Mouse (Mus musculus) kidney, embryonic 14.5 days (tissue): ENCODE data around the gene Spsb4. TPM values are rescaled to one million over a fixed set of nuclear protein-coding genes. Genes with fewer than 3 reads are reported as not detected.

Source experiments
- ATAC-seq: fragments of 200-750 bp; cut with Nextera tagmentation; 2 replicates; pipeline ENCODE4 v1.8.0; 2017; ENCODE audit warnings: moderate number of reproducible peaks, mild to moderate bottlenecking, moderate TSS enrichment, moderate library complexity; ENCODE audit not compliant: low FRiP score, low TSS enrichment
- H3K27ac ChIP-seq: fragments of 300-500 bp; sonication (generic); 2 replicates; pipeline ENCODE4 v1.5.1; 2014; ENCODE audit warnings: low read depth, mild to moderate bottlenecking, low read length, moderate library complexity, mixed read lengths
- H3K27me3 ChIP-seq: fragments of 300-500 bp; sonication (generic); 2 replicates; pipeline ENCODE4 v1.6.1; 2014; ENCODE audit warnings: mild to moderate bottlenecking, low read length; ENCODE audit not compliant: control insufficient read depth, insufficient read depth
- H3K36me3 ChIP-seq: fragments of 300-500 bp; sonication (generic); 2 replicates; pipeline ENCODE4 v1.6.1; 2014; ENCODE audit warnings: low read length, mixed read lengths; ENCODE audit not compliant: control insufficient read depth, insufficient read depth
- H3K4me1 ChIP-seq: fragments of 300-500 bp; sonication (generic); 2 replicates; pipeline ENCODE4 v1.6.1; 2014; ENCODE audit warnings: low read length, mixed read lengths; ENCODE audit not compliant: control insufficient read depth, insufficient read depth
- H3K4me2 ChIP-seq: fragments of 300-500 bp; sonication (generic); replicated peaks from 2 replicates; pipeline ENCODE4 v1.6.1; 2014; ENCODE audit warnings: low read depth, mild to moderate bottlenecking, low read length
- H3K4me3 ChIP-seq: fragments of 300-500 bp; sonication (generic); 2 replicates; pipeline ENCODE4 v1.5.1; 2014; ENCODE audit warnings: mild to moderate bottlenecking, low read length
- H3K9ac ChIP-seq: fragments of 300-500 bp; sonication (generic); 2 replicates; pipeline ENCODE4 v1.6.1; 2014; ENCODE audit warnings: low read depth, mild to moderate bottlenecking, low read length, moderate library complexity
- H3K9me3 ChIP-seq: fragments of 300-500 bp; sonication (generic); 2 replicates; pipeline ENCODE4 v1.6.1; 2016; ENCODE audit warnings: low read length; ENCODE audit not compliant: control insufficient read depth
- WGBS: fragments of 180-500 bp; shearing (Covaris S2); extraction: QIAGEN DNeasy Blood & Tissue Kit; methylation state at CpG from one replicate; pipeline ENCODE4 v1.1.7; 2014; 5-methylcytosine and 5-hydroxymethylcytosine counted together
- polyA plus RNA-seq: library from polyadenylated mRNA; unstranded; fragments of >200 nt; fragmentation: Nextera tagmentation; extraction: Ambion mirVana; gene quantifications from 2 replicates; pipeline ENCODE4 v1.2.1, GENCODE M21; 2014

Spsb4 gene
- polyA plus RNA-seq, 1 experiment from 2014 or later = 55.6 TPM

DNA sequence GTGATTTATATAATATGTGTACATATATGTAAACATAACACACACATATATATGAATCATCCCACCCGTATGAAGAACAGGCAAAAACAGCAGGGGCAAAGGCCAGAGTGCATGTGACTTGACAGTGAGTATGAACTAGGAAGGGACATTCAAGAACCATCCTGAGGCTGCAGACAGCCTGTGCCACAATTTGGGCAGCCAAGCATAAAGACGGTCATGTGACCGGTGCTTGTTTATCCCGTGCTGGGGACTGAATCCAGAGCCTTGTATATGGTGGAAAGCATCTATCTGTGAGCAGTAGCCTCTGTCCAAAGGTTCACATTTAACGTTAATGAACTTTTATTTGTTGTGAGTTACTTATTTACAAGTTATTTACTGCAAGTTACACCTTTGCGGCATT is 103.8 kb downstream of the Spsb4 start:
- H3K36me3 ChIP-seq = no peaks in the 10 kb centered on the region
- H3K9ac ChIP-seq = no peak overlapping the region
- H3K9me3 ChIP-seq = peaks cover 4% of the 10 kb centered on the region; the same call in 1 of the 2 replicates
- no peak overlapping the region for H3K4me2 ChIP-seq
- no peaks in the 10 kb centered on the region for H3K27me3 ChIP-seq
- H3K4me3 ChIP-seq = no peak overlapping the region
- H3K4me1 ChIP-seq = no peaks in the 10 kb centered on the region
- ATAC-seq = no peak
- no peak overlapping the region for H3K27ac ChIP-seq
- 75% methylated on average over 6 of the region's 6 CpGs for WGBS

DNA sequence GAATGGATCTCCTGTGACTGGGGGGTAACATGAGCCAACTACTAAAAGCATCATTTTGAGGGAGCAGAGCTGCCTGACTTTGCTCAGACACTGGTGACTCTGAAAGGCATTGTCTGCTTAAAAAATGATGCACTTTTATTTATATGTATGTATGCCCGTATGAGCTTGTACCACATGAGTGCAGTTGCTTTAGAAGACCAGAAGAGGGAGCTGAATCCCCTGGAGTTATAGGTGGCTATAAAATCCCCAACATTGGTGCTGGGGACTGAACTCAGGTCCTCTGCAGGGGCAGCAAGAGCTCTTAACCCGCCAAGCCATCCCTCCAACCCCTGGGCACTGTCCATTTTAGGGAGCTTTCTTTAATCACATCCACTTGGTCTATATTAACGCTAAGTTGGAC is 104.6 kb downstream of the Spsb4 start:
- 84% methylated on average over 3 of the region's 3 CpGs for WGBS

DNA sequence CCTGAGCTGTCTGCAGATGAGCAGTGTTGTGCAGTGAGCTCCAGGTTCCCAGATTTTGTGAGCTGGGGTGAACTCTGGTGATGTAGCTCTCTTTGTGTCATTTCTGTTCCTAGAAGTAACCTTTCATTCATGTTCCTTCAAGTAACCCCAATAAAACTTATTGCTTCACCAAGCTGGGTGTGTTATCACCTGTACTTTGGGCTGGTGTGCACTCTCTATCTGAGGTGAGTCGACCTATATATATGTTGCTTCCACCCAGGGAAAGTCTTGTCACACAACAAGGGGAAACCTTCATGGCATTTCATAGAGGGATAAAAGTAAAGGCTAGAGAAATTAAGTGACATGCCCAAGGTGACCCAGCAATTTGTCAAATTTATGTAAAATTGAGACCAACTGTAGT is 109.1 kb downstream of the Spsb4 start:
- no peaks in the 10 kb centered on the region for H3K36me3 ChIP-seq
- no peak overlapping the region for H3K4me2 ChIP-seq
- no peak overlapping the region for H3K9ac ChIP-seq
- no peaks in the 10 kb centered on the region for H3K27me3 ChIP-seq
- 86% methylated on average over 1 of the region's 1 CpGs for WGBS
- no peak for ATAC-seq
- no peak overlapping the region for H3K27ac ChIP-seq
- no peaks in the 10 kb centered on the region for H3K4me1 ChIP-seq
- H3K4me3 ChIP-seq = no peak overlapping the region
- no peaks in the 10 kb centered on the region for H3K9me3 ChIP-seq

More for the DNA sequence above, 104.6 kb downstream of the Spsb4 start:
- Histone ChIP-seq H3K36me3 (no peaks in the 10 kb centered on the region), H3K9ac (no peak overlapping the region), H3K27ac (no peak overlapping the region), H3K4me2 (no peak overlapping the region), H3K4me3 (no peak overlapping the region), H3K4me1 (no peaks in the 10 kb centered on the region), H3K27me3 (no peaks in the 10 kb centered on the region), H3K9me3 (no peaks in the 10 kb centered on the region)
- no peak for ATAC-seq

DNA sequence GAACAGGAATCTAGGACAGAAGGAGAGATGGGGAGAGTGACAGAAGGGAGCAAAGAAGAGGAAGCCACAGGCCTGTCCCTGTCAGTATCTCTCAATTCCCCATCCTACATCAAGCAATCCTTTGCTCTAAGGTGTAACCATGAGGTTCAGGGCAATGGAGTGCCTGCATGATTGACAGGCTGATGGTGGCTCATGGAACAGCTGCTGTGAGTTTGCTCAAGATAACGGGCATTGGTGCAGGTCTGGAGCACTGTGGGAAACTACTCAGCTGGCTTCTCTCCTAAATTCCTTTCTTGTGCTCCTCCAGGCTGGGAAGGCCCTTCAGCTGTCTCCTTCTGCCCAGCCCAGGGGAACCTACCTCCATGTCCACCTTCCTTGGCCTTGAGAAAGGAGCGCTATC is 109.9 kb downstream of the Spsb4 start:
- Histone ChIP-seq H3K36me3 (no peaks in the 10 kb centered on the region), H3K27ac (no peak overlapping the region), H3K9me3 (no peaks in the 10 kb centered on the region), H3K4me2 (no peak overlapping the region), H3K9ac (no peak overlapping the region), H3K4me1 (no peaks in the 10 kb centered on the region), H3K4me3 (no peak overlapping the region), H3K27me3 (no peaks in the 10 kb centered on the region)
- WGBS = 74% methylated on average over 2 of the region's 2 CpGs
- ATAC-seq = no peak

DNA sequence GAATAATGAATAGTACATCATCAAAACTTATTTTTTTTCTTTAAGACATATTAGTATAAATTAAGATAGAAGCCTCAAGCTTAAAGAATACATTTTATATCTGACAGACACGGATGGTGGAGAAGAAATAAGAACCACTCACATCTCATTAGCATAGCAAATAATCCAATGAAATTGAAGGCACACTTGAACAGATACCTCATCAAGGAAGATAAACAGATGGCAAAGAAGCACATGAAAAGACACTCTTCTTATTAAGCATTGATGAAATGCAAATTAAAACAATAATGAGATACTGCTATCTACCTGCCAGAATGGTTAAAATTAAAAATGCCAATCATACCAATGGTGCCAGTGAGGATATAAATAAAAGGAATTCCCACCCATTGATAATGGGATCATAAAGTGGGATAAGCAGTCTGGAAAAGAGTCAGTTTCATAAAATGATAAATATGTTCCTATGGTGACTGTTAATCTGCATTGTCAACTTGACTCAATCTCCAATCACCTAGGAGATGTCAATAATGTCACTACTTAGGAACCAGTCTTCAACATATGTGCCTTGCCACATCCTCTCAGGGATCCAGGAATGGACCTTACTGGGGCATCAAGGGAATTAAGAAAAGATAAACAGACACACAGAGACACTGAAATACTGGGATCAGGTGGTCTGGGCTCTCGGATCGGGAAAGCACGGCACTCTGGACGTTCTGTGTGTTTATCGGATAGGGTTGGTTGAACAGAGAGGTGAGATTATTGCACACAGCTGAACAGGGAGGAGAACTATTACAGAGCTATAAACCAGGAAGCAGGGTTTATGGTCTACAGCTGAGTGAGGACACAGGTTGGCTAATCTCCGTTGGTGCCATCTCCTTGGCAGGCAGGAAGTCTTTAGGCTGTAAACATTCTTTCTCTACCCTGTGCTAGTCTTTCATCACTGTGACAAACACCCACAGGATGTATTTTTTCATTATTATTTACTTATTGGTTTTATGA is 114.0 kb downstream of the Spsb4 start:
- H3K36me3 ChIP-seq = no peaks in the 10 kb centered on the region
- H3K27ac ChIP-seq = no peak overlapping the region
- H3K4me3 ChIP-seq = no peak overlapping the region
- no peak overlapping the region for H3K4me2 ChIP-seq
- H3K27me3 ChIP-seq = no peaks in the 10 kb centered on the region
- 61% methylated on average over 7 of the region's 7 CpGs for WGBS
- no peaks in the 10 kb centered on the region for H3K4me1 ChIP-seq
- no peaks in the 10 kb centered on the region for H3K9me3 ChIP-seq
- ATAC-seq = no peak
- no peak overlapping the region for H3K9ac ChIP-seq

DNA sequence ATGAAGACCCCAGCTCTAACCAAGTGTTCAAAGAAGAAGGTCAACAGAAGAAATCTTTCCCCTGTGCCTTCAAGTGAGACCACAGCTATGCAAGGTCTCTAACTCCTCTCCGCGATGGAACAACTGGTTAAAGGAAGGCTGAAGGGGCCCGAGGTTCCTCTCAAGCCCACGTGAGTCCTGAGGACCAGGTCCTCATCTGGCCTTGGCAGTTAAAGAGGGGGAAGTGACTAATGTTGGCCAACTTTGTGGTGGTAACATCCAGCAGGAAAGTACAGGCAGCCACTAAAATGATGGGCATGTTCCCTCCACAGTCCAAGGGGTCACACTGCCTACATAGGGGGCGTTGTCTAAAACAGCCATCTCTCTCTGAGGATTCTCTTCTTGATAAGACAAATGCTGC is 118.9 kb downstream of the Spsb4 start:
- ATAC-seq = no peak
- WGBS = 84% methylated on average over 5 of the region's 5 CpGs
- Histone ChIP-seq H3K9me3 (no peaks in the 10 kb centered on the region; the same call in 1 of the 2 replicates), H3K36me3 (no peaks in the 10 kb centered on the region), H3K4me3 (no peak overlapping the region), H3K27ac (no peak overlapping the region), H3K4me2 (no peak overlapping the region), H3K27me3 (no peaks in the 10 kb centered on the region), H3K4me1 (no peaks in the 10 kb centered on the region), H3K9ac (no peak overlapping the region)

DNA sequence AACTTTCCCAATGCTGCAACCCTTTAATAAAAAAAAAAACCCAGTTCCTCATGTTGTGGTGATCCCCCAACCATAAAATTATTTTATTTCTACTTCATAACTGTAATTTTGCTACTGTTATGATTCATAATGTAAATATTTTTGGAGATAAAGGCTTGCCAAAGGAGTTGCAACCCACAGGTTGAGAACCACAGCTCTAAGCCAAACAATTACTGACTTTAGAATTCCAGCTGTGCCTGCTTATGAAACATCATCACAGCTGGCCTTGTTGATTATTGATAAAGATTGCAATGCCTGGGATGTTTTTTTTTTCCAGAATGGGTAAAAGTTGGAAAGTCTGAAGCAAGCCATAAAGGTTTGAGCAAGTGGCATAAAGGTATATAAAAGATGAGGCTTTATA is 119.6 kb downstream of the Spsb4 start:
- H3K36me3 ChIP-seq = no peaks in the 10 kb centered on the region
- no peak overlapping the region for H3K9ac ChIP-seq
- H3K27ac ChIP-seq = no peak overlapping the region
- H3K4me3 ChIP-seq = no peak overlapping the region
- H3K4me1 ChIP-seq = no peaks in the 10 kb centered on the region
- no peak overlapping the region for H3K4me2 ChIP-seq
- H3K9me3 ChIP-seq = no peaks in the 10 kb centered on the region; the same call in 1 of the 2 replicates
- no peak for ATAC-seq
- H3K27me3 ChIP-seq = no peaks in the 10 kb centered on the region

DNA sequence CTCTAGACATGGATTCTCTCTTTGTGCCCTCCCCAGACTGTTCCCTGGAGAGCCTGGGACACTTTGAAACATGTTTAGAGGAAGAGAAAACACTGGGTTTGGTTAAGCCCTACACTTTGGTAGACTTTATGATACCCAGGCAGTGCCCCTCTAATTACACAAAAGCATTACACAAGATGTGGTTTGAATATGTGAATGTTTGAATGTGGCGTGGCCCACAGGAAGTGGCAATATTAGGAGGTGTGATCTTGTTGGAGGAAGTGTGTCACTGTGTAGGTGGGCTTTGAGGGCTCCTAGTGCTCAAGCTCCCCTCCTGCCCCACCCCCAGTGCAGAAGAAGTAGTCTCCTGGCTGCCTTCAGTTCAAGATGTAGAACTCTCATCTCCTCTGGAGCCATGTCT is 122.0 kb downstream of the Spsb4 start:
- no peak overlapping the region for H3K27ac ChIP-seq
- no peak overlapping the region for H3K9ac ChIP-seq
- H3K9me3 ChIP-seq = no peaks in the 10 kb centered on the region; the same call in none of the 2 replicates
- 0 out of 2 replicates have a peak, but pooled peaks cover 7% of the 10 kb centered on the region for H3K4me1 ChIP-seq
- H3K4me3 ChIP-seq = no peak overlapping the region
- 97% methylated on average over 1 of the region's 1 CpGs for WGBS
- H3K27me3 ChIP-seq = no peaks in the 10 kb centered on the region
- no peak for ATAC-seq
- no peaks in the 10 kb centered on the region for H3K36me3 ChIP-seq
- H3K4me2 ChIP-seq = no peak overlapping the region

DNA sequence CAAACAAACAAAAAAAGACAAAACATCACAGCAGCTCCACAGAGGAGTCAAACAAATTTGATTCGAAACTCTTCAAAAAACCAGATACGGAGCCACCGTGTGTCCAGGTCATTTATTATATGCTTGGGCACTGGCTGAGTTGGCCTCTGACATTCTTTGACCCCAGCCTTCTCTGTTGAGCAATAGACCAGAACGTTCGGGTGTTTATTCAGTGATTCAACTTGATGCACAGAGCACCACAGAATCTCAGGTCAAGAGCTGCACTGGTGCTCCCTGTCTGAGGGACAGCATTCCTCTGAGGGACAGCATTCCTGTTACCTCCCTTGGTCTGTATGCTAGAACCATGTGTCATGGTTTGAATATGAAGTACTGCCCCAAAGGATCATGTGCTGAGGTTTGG is 125.1 kb downstream of the Spsb4 start:
- H3K4me1 ChIP-seq = peaks cover 10% of the 10 kb centered on the region; the same call in 1 of the 2 replicates
- H3K4me2 ChIP-seq = no peak overlapping the region
- H3K4me3 ChIP-seq = no peak overlapping the region
- WGBS = 22% methylated on average over 5 of the region's 5 CpGs
- no peaks in the 10 kb centered on the region for H3K36me3 ChIP-seq
- no peak overlapping the region for H3K27ac ChIP-seq
- H3K9me3 ChIP-seq = no peaks in the 10 kb centered on the region; the same call in none of the 2 replicates
- ATAC-seq = no peak
- H3K27me3 ChIP-seq = peaks cover 4% of the 10 kb centered on the region; the same call in 1 of the 2 replicates
- H3K9ac ChIP-seq = no peak overlapping the region
